In genomic region chr1:39010583-39011021, GRCm38 (mm10) we compare ENCODE assay signal across 8 mouse cellular contexts. TPM values are rescaled to one million over a fixed set of nuclear protein-coding genes. Genes with fewer than 3 reads are reported as not detected.
DNase-seq lines count a peak whose midpoint lies in the region; TF ChIP-seq lines count a peak whose summit lies in the region.

No protein-coding gene starts in this region.

- WGBS in midbrain, embryonic 10.5 days: 29% methylated on average over 12 of the region's 12 CpGs

- H3K36me3 ChIP-seq in midbrain, embryonic 10.5 days: no peaks in the 10 kb centered on the region

- no peak overlapping the region for H3K4me3 ChIP-seq in gastrocnemius, adult 2 months
- H3K4me3 ChIP-seq in midbrain, embryonic 10.5 days: no peak overlapping the region

- H3K27ac ChIP-seq in gastrocnemius, adult 2 months: no peak overlapping the region
- no peak overlapping the region for H3K27ac ChIP-seq in midbrain, embryonic 10.5 days (replicated peaks)

- peaks cover 2% of the 10 kb centered on the region; the same call in 1 of the 2 replicates for H3K4me1 ChIP-seq in midbrain, embryonic 10.5 days

- no peaks in the 10 kb centered on the region for H3K9me3 ChIP-seq in midbrain, embryonic 10.5 days (replicated peaks)

- TF ChIP-seq CTCF in gastrocnemius, adult 2 months (IDR thresholded peaks at IDR 0.05): peak; percentile 85

- no peaks in the 10 kb centered on the region for H3K27me3 ChIP-seq in midbrain, embryonic 10.5 days (ENCODE audit: low read depth, poor library complexity, severe bottlenecking)

- intact Hi-C loops in gastrocnemius, adult 2 months (cut with DNase I): loop anchor here (1.0 to 10.0 kb wide), 3 partner anchors 182 to 330 kb away; partner anchors contain the start of gene Npas2
- intact Hi-C loops in left cerebral cortex, postnatal 14 days (cut with DNase I): loop anchor here (2.0 to 5.0 kb wide), 3 partner anchors 87 to 330 kb away; partner anchors contain the start of gene Npas2

- peak; percentile 74 for DNase-seq in urinary bladder, postnatal 14 days (ENCODE audit: low spot score)
- no peak for DNase-seq in urinary bladder, postnatal 10 days (ENCODE audit: low spot score)
- DNase-seq in cerebellum, postnatal 25 days: peak; percentile 54 to 78
- DNase-seq in gastrocnemius, adult 2 months: peak; percentile 54
- DNase-seq in kidney, adult 11 months: peak; percentile 55
- peak; percentile 91 to 95 for DNase-seq in left cerebral cortex, postnatal 14 days (ENCODE audit: low spot score in 2 of 2)
- DNase-seq in midbrain, embryonic 10.5 days (ENCODE audit: low spot score): peak; percentile 57
- peak; percentile 55 to 82 for DNase-seq in right cerebral cortex, postnatal 36 days (ENCODE audit: low spot score in 2 of 2)

RNA-seq across cellular contexts. Expression of gene Pdcl3, which starts 25.2 kb away (rescaled TPM):
- 10 to 100 TPM; 68.9 to 69.1 TPM for total RNA-seq in gastrocnemius, adult 2 months (2021)
- total RNA-seq in left cerebral cortex, postnatal 14 days (2021): 10 to 100 TPM; 38.2 to 38.4 TPM
- polyA plus RNA-seq in midbrain, embryonic 10.5 days (2016; fragmentation: Nextera tagmentation; extraction: Ambion mirVana): 164 and 166 TPM in 2 replicates
